Mouse (Mus musculus) adrenal gland, postnatal 4 days (tissue): Measurements from ENCODE around the gene Batf3. TPM values are rescaled to one million over a fixed set of nuclear protein-coding genes. Genes with fewer than 3 reads are reported as not detected.
A peak's percentile ranks its signal among the peaks of the same experiment; 100 is the strongest.

Experiments
- DNase-seq, 2 experiments: peaks; one replicate each; pipeline ENCODE4 v3.0.0; 2021 to 2022; ENCODE audit warnings: low spot score in 2 of 2, mixed read lengths in 2 of 2
- total RNA-seq, 2 experiments: library from RNA; stranded (reverse); gene quantifications; 2 replicates each; pipeline ENCODE4 v1.2.3; 2021

Batf3 gene
- total RNA-seq, 2 experiments from 2014 or later, result 3.3 to 3.4 TPM

DNA sequence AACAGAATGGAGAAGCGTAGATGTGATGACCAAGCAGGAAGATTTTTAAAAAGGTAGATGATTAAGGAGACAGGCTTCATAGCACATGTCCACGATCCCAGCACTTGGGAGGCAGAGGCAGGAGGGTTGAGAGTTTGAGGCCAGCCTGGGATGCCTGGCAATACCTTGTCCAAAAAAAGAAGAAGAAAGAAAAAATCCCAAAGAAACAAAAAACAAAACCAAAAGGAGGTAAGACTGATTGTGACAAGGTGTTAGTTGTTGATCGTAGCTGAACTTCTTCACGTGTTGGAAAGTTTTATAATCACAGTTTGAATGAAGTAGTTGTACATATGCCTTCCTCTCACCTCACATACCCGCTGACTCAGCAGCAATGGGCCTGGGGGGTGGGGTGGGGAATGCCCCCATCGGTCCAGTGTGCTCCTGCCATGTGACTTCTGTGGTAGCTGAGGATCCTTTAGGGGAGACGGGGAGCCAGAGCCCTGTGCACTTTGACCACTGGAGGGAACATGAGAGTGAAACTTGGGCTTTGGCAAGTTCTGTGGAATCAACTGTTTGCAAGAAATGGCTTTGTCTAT is 11.3 kb upstream of the Batf3 start:
- no peak for DNase-seq

DNA sequence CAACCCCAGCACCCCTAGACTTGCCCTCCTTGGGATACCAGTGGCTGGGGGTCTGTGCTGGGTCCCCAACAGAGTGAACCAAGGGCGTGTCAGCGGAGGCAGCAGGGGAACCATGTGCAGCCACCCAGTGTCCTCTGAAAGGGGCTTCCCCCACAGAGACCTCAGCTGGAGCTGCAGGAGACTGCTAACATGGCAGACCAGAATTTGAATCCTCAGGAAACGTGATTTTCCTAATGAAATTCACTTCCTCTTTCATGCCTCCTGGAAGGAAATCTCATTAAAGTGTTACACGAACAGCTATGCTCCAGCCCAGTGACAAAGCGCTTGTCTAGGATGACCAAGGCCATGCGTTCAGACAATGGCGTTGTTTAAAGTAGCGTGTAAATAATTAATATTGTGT is 10.7 kb upstream of the Batf3 start:
- DNase-seq, result no peak

DNA sequence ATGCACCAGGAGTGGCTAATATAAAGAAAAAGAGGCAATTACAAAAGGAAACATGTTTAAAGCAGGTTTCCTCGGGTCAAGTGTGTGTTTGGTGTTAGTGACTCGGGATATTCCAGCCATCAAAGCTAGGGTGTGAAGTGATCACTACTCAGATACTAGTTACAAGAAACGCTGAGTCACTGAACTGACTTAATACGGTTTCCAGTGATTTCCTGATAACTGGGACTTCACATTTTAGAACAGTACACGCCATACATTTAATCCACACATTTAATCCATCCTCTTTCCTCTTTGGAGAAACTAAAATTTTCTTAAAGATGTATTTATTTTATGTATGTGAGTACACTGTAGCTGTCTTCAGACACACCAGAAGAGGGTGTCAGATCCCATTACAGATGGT is 9.7 kb upstream of the Batf3 start:
- no peak for DNase-seq

DNA sequence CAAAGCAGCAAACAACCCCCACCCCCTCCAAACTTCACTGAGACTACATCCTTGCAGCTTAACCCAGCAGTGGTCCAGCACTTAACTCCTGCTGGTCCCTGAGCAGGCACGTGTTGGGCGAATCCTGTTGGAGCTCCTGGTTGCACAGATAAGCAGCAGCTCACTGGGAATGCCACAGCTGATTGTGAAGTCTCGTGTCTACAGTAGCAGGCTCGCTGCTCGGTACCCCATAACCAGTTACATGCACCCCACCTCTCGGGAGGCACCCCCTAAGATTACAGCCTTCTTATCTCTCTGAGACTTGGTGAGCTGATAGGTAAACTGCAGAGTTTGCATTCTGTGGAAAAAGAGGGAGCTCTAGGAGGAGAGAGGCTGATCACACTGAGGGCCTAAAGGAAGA is 8.3 kb upstream of the Batf3 start:
- no peak for DNase-seq

DNA sequence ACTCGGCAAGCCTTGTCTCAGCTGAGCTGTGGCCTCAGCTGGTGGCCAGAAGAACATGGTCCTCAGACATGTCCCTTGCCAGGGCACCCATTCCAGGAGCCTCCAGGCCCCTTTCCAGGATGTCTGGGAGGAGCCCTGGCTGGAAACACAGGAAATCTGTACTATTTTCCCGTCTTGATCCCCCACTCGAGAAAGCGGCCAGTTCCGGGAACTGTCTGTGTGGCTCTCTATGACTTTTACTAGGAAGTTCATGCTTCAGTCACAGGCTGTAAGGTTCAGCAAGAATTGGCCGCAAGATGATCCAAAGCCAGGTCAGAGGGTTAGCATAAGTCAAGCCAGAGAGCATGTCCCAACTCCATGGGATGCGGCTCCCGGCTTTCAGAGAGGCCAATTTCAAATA is 5.6 kb upstream of the Batf3 start:
- DNase-seq, result no peak

DNA sequence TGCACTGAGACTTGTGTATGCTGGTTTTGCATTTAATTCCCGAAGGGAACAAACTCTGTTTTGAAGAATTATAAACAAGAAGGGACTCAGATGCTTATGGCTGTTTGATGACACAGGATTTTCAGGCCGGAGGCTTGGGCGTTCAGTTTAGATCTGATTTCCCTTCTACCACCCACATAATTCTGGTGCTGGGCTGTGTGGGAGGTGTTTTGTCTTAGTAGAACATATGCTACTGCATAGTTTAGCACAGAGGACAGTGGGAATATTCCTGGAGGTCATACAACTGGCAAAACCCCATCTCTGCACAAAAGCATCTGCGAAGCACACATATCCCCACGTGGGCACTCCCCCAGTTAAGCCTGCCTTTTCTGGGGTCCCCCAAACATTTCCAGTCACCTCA is 4.1 kb upstream of the Batf3 start:
- no peak for DNase-seq

DNA sequence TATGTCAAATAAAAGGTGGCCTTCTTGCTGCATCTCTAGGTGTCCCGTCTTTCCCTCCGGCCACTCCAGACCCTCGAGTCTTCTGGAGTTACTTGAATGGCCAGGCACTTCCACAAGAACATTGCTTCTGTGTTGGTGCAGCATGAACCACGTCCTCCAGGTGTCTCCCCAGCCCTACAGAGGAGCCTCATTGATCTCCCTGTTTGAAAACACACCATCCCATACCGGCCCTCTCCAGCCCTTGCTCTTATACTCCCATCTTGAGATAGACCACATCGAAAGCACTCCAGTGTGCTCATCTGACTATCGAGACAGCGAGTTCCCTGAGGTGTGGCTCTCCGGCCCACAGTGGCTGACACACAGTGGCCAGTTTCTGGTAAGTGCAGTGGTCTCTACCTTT is 2.6 kb upstream of the Batf3 start:
- no peak for DNase-seq

DNA sequence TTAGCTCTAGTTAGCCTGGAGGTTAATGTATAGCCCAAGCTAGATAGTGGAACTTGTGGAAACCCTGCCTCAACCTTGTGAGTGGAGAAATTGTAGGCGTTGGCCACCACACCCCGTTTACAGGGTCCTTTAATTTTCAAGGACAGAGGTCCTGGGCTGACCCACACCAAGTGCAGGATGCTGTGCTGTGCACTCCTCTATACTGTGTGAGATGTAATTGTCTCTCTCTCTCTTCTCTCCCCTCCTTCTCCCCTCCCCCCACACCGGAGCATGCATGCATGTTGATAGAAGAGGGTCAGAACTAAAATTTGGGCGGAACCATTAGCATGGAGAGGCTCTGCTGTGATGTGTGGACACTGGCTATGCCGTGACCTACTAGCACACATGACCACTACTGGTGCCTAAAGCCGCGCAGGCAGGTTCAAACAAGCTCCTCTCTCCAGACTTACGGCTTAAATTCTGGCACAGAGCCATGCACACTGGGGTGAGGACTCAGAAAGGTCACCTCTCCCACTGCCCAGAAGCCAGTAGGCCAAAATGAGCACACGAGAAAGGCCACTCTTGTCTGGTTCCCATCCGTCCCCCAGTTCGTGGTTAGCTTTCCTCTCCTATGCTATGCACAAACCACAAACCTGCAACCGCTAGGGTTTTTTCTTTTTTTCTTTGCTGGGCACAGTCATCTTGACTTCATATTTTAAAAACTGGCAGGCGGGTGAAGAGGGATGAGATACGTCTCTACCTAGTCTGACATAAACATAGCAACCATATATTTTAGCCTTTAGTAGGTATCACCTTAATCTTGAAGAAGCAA is 571 bp upstream of the Batf3 start:
- no peak for DNase-seq

DNA sequence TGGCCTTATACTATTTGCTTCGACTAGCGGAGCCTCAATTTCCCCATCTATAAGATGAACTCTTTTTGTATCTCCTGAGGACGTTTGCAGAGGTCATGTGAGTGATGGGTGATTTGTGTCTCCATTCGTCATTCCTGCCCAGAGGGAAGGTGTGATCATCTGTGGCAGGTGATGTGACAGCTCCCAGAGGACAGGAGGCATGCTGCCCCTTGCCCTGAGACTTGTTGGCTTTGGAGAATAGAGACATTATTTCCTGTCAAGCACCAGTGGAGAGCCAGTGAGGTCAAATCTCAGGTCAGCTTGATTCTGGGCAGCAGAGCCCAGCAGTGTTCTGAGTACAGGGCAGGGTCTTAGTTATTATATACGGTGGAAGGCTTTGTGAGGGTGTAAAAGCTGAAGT is 1.5 kb downstream of the Batf3 start:
- DNase-seq, result no peak

DNA sequence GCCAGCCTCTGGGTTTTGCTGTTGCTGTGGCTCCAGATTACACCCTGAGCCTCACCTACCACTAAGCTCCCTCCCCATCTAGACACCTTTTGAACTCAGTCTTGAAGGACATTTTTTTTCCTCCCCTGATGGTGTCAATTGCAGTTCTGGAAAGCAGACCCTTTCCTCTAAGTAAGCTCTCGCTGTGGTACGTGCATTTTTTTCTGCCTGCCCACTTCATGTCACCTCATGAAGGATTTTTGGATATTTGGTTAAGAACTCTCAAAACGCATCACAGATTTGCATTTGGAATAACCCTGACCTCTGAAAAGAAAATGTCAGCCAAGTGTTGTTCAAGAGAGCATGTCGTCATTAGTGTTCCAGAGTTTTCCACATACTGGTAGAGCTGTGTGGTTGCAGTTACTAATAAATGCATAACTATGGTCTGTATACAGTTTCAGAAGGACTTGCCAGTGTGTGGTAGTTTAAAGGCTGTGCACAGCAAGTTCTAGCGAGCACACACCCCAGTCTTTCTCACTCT is 2.2 kb downstream of the Batf3 start:
- no peak for DNase-seq

DNA sequence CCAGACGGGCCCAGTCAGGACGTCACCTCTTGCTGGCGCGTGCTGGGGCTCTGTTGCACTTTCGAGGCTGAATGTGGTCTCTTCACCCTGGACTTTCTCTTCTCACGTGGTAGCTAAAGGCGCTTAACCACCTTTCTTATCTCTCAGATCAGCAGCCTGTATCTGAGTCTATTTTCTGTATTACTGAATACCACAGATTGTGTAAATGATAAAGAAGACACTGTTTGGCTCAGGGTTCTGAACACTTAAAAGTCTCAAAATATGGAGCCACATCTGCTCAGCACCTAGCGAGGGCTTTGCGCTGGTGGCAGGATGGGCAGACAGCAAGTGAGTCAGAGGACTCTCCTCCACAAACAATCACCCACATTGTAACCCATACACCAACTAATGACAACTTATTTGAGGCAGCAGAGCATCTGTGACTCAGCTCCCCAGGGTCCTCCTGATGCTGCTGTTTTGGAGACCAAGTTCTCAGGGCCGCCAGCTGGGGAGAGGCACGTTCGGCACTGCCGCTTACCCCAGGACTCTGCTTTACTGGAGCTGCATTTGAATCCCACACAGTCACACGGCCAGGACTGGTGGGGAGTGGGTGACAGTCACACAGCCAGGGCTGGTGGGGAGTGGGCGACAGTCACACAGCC is 5.2 kb downstream of the Batf3 start:
- no peak for DNase-seq

DNA sequence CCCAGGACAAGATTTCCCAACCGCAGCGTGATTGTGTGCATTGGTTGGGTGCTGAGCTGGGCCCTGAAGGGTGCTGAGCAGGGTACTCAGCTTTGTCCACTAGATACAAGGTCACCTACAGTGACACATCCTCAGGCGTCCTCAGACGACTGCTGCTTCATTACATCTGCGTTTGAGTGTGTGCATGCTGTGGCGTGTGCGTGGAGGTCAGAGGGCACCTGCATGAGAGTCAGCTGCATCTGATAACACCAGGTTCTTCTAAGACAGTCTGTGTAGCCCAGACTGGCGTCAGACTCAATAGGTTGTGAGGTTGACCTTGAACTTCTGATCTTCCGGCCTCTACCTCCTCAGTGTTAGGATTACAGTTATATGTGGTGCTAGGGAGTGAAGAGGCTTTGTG is 7.6 kb downstream of the Batf3 start:
- DNase-seq, result no peak

DNA sequence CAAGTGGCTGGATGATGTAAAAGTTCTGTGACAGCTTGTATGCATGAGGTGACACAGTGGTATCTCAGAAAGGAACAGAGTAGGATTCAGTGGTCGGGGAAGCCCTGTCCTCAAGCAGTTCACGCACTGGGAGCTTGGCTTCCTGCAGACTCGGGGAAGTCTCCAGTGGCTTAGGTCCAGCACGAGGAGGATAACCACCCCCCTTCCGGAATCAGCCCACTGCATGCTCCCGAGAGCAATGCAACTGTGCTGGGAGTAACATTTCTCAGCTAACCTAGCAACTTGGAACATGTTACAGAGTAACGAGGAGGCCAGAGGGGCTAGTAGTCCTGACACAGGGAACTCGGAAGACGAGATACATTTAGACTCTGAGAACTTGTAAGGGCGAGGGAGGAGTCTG is 9.7 kb downstream of the Batf3 start:
- DNase-seq, result no peak

DNA sequence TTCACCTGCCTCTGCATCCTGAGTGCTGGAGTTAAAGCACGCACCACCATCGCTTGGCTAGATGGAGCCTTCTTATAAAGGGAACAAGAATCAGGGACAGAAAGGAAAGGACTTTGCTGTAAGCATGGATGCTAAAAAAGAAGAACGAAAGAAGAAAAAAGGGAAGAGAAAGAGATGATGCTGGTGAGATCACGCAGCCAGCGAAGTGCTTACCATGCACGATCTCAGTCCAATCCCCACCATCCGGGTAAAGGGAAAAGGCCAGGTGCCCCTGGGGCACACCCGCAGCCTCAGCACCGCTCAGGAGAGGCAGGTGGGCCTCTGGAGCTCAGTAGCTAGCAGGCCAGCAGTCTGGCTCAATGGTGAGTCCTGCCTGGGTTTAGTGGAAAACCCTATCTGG is 12.3 kb downstream of the Batf3 start:
- no peak for DNase-seq

DNA sequence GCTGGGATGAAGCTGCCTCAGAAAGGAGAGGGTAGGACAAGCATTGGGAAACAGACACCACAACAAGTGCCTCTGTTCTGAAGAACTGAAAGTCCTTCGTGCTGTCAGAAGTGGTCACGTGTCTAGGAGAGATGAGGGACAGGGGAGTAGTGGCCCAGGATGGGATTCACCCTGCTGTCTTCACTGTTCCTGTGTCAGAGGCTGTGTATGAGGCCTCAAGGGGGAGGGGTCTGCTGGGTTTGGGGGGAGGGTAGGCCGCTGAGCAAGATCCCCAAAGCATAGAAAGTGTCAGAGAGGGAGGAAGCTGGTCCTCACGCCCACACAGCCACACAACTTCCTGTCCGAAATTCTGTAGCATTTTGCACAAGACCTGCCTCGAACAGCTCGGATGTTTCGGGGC is 13.5 kb downstream of the Batf3 start:
- DNase-seq, result no peak

DNA sequence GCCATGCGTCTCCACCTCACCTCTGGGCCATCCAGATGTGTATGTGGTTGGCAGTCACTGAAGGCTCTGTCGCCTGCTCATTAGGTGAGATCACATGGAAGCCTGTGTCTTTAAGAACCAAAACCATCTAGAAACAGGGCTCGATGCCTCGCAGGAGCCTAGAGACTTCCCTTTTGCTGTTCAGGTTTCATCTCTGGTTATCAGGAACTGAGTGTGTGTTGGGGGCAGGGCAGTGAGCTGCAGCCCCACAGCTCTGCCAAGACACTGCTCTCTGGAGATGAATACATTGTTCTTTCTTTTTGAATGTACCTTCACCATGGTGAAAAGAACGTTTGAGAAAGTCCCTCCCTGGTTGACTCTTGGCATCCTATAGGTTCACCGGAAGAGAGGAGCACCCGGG is 17.2 kb downstream of the Batf3 start:
- DNase-seq, result no peak

DNA sequence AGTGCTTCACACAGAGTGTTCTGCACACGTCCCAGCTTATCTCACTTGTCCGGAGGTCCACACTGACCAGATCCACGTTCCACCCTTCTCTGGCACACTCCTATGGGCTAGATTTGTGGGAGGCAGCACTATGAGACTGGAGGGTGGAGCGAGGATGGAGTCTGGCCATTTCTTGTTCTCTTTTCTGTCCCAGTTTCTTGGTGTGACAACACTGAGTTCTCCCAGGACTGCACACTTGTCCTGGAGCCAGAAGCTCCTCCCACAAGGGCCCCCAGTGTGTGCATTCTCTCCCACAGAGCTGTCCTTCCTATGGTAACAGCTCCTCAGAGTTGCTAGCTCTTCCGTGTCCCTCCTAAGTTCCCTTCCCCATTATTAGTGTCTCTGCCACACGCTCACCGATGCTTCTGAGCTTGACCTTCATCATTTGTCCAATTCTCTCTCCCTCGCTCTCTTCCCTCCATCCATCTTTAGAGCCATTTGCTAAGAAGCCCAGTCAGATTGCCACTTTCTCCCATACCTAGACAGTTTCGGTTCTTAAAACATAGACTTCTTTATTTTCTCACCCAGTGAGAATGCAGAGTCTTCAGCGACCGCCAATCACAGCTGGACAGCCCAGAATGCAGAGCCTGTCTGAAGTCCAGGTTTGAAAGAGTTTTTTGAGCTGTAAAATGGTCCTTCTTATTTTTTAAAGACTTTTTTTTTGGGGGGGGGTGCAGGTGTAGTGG is 18.0 kb downstream of the Batf3 start:
- no peak for DNase-seq

DNA sequence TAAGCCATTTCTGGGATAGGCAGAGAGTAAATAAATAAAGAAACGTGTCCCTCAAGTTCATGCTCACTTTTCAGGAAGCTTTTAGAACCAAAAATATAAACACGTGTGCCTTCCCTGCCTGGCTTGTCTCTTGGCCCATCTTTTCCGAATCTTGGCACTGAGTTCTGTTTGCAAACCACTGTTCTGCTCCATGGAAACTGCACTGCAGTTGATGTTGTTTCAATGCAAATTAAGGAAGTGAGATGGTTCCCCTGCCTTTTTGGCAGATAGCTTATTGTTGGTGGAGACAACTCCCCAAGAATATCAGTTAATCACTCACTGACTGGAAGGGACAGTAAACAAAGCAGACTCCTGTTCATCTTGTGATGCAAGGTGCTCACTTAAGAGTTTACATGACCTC is 25.1 kb downstream of the Batf3 start:
- DNase-seq, result no peak

DNA sequence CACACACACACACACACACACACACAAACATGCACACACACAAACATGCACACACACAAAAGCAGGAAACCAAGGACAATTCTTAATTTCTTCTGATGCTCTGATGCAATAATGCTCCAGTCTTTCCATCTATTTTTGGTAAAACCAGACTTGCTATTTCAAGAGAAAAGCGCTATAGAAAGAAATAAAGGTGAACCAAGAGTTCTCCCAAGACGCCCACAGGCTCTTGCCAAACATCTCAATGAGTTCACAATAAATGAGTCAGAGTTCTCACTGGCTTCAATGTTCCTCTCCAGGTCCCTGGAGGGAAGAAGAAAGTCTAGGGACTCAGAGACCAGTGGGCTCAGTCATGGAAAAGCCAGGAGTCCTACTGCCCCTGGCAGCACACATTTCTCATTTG is 26.0 kb downstream of the Batf3 start:
- DNase-seq, result no peak

DNA sequence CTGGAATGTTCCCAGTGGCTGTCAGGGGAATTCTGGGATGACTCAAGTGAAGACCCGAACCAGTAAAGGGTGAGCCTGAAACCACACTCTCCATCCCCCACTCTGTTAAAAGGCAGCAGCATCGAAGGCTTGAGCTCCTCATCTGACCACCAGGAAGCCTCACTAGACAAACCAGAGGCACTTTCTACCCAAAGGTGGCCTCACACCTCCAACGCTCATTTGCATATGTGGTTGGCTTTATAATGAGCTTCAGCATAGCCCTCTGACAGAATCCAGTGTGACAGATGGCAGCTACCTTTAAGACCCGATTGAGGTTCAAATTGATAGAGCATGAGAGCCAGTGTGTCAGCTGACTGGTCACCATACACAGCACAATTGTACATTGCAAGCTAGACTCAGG is 26.6 kb downstream of the Batf3 start:
- DNase-seq, result no peak

DNA sequence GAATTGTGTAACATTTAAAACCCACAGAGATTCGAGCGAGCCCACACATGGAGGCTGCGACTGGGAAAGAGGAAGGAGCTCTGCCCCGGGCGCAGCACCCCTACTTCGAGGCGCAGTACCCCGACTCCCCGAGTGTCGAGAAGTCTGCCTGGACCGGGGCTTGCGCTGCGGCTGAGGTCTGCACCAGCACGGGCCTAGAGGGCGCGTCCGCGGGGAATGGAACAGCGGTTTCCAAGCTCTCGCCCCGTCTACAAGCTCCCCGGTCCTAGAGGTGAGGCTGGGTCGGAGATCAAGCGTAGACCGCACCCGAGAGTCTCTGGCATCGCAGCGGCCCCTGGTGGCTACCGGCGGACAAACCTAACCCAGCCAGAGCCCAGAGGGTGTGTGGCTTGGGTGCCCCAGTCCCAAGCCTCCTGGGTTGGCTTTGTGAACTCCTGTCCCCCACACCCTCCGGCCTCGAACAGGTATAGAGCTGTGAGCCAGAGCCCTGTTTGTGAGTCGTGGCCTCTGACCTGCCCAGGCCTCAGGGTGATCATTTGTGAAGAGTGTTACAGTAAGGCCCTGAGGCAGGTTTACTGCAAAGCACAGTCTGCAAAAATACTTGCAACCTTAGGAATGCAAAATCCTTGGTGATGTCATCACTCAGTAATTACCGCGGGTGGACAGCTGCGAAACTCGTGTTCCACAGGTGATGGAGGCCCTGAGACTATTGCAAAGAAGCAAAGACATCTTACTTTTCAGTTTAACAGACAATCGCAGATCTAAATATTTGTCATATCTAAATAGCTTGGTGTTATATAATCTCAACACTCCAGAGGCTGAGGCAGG is 28.4 kb downstream of the Batf3 start:
- peak; percentile 12 to 47 for DNase-seq
